21 mouse cellular contexts compared by ENCODE assay signal in genomic region chr7:128402577-128402976, GRCm38 (mm10). TPM values are rescaled to one million over a fixed set of nuclear protein-coding genes. Genes with fewer than 3 reads are reported as not detected.
DNase-seq lines count a peak whose midpoint lies in the region; ATAC-seq lines count a peak whose summit lies in the region.
"Had no signal": no experiment of that assay in that cellular context is flagged by ENCODE, and none has a peak within 500 bp of the region (broad histone marks: within the 10 kb centered on the region; RNA-seq: fewer than 3 reads in every experiment).

No protein-coding gene starts in this region.

- no peak overlapping the region for H3K4me2 ChIP-seq in heart, embryonic 12.5 days
- peak overlapping the region; percentile 21; the same call in 1 of the 2 replicates for H3K4me2 ChIP-seq in liver, embryonic 11.5 days
- H3K4me2 ChIP-seq in liver, embryonic 15.5 days: peak overlapping the region; percentile 30; the same call in 1 of the 2 replicates
- H3K4me2 ChIP-seq: embryonic facial prominence, embryonic 15.5 days; forebrain, embryonic 12.5 days; hindbrain, embryonic 13.5 days had no signal

- peaks cover 7% of the 10 kb centered on the region; the same call in 1 of the 2 replicates for H3K4me1 ChIP-seq in heart, embryonic 12.5 days (replicated peaks)
- peaks cover 56% of the 10 kb centered on the region for H3K4me1 ChIP-seq in liver, embryonic 11.5 days (replicated peaks; ENCODE audit: control insufficient read depth, insufficient read depth, low read length)
- peaks cover 70% of the 10 kb centered on the region for H3K4me1 ChIP-seq in liver, embryonic 15.5 days (replicated peaks)
- H3K4me1 ChIP-seq: embryonic facial prominence, embryonic 15.5 days; forebrain, embryonic 12.5 days; hindbrain, embryonic 13.5 days had no signal

- peak; percentile 47 for DNase-seq in adrenal gland, postnatal 14 days
- DNase-seq in adrenal gland, postnatal 25 days: no peak
- DNase-seq in heart, postnatal 4 days: no peak
- no peak for DNase-seq in liver, embryonic 11.5 days (ENCODE audit: low spot score)
- no peak for DNase-seq in gastrocnemius, adult 18-20 months (ENCODE audit: low spot score)
- no peak for DNase-seq in left cerebral cortex, adult 18-20 months (ENCODE audit: low spot score in 2 of 2)
- DNase-seq: cerebellum, adult 11 months; cerebellum, adult 8-10 months; cerebellum, postnatal 14 days; embryo, embryonic 11 days; gastrocnemius, postnatal 14 days; heart, adult 2 months; heart, postnatal 10 days had no signal

- peaks cover 4% of the 10 kb centered on the region; the same call in 1 of the 2 replicates for H3K9me3 ChIP-seq in heart, embryonic 12.5 days (replicated peaks)
- H3K9me3 ChIP-seq in liver, embryonic 11.5 days (ENCODE audit: control insufficient read depth, low read length): no peaks in the 10 kb centered on the region
- H3K9me3 ChIP-seq in liver, embryonic 15.5 days (replicated peaks): no peaks in the 10 kb centered on the region
- H3K9me3 ChIP-seq: embryonic facial prominence, embryonic 15.5 days; forebrain, embryonic 12.5 days; hindbrain, embryonic 13.5 days had no signal

- WGBS in heart, embryonic 12.5 days: 73% methylated on average over 8 of the region's 8 CpGs
- WGBS in liver, embryonic 11.5 days: 69% methylated on average over 8 of the region's 8 CpGs
- WGBS in liver, embryonic 15.5 days (ENCODE audit: insufficient replicate concordance): 59% methylated on average over 8 of the region's 8 CpGs

- ATAC-seq in heart, embryonic 12.5 days (ENCODE audit: insufficient number of reproducible peaks, low FRiP score): peak; percentile 62
- 0 out of 2 replicates have a peak, but pooled peaks have one; percentile 37 for ATAC-seq in liver, embryonic 11.5 days (replicated peaks; ENCODE audit: low FRiP score)
- ATAC-seq in liver, embryonic 15.5 days (ENCODE audit: insufficient read depth): no peak
- ATAC-seq: forebrain, embryonic 16.5 days; hindbrain, postnatal 0 days had no signal

- no peak overlapping the region for H3K4me3 ChIP-seq in heart, embryonic 12.5 days
- no peak overlapping the region for H3K4me3 ChIP-seq in liver, embryonic 11.5 days (ENCODE audit: low read depth, low read length)
- H3K4me3 ChIP-seq in liver, embryonic 15.5 days (replicated peaks): no peak overlapping the region
- H3K4me3 ChIP-seq: embryonic facial prominence, embryonic 15.5 days; forebrain, embryonic 12.5 days; heart, adult 2 months; hindbrain, embryonic 13.5 days had no signal

- no peaks in the 10 kb centered on the region for H3K27me3 ChIP-seq in heart, embryonic 12.5 days (replicated peaks)
- no peaks in the 10 kb centered on the region for H3K27me3 ChIP-seq in liver, embryonic 11.5 days (replicated peaks; ENCODE audit: control insufficient read depth, insufficient read depth, low read length)
- no peaks in the 10 kb centered on the region for H3K27me3 ChIP-seq in liver, embryonic 15.5 days
- H3K27me3 ChIP-seq: CH12.LX; embryonic facial prominence, embryonic 15.5 days; forebrain, embryonic 12.5 days; hindbrain, embryonic 13.5 days had no signal

- H3K27ac ChIP-seq in heart, embryonic 12.5 days (ENCODE audit: poor library complexity, severe bottlenecking): no peak overlapping the region
- peak overlapping the region; percentile 78 for H3K27ac ChIP-seq in liver, embryonic 11.5 days (ENCODE audit: low read depth, low read length)
- H3K27ac ChIP-seq in liver, embryonic 15.5 days (replicated peaks): peak overlapping the region; percentile 60; the same call in 1 of the 2 replicates
- H3K27ac ChIP-seq: embryonic facial prominence, embryonic 15.5 days; forebrain, embryonic 12.5 days; heart, adult 2 months; hindbrain, embryonic 13.5 days; hindbrain, postnatal 0 days had no signal

- no peak overlapping the region for H3K9ac ChIP-seq in heart, embryonic 12.5 days
- no peak overlapping the region for H3K9ac ChIP-seq in liver, embryonic 11.5 days (ENCODE audit: low read depth, low read length)
- H3K9ac ChIP-seq in liver, embryonic 15.5 days: no peak overlapping the region
- H3K9ac ChIP-seq: embryonic facial prominence, embryonic 15.5 days; forebrain, embryonic 12.5 days; hindbrain, embryonic 13.5 days had no signal

- H3K36me3 ChIP-seq in heart, embryonic 12.5 days: peaks cover 10% of the 10 kb centered on the region; the same call in 1 of the 2 replicates
- peaks cover 17% of the 10 kb centered on the region for H3K36me3 ChIP-seq in liver, embryonic 11.5 days (ENCODE audit: control insufficient read depth, insufficient read depth, low read length)
- peaks cover 20% of the 10 kb centered on the region for H3K36me3 ChIP-seq in liver, embryonic 15.5 days (replicated peaks)
- H3K36me3 ChIP-seq: embryonic facial prominence, embryonic 15.5 days; forebrain, embryonic 12.5 days had no signal

RNA-seq across cellular contexts. Expression of gene Rgs10, which starts 16.0 kb away (rescaled TPM):
- 14.4 and 22.4 TPM in 2 replicates for total RNA-seq in adrenal gland, postnatal 14 days (2021)
- 16.0 and 20.3 TPM in 2 replicates for total RNA-seq in adrenal gland, postnatal 25 days (2021)
- polyA plus RNA-seq in heart, embryonic 12.5 days (2016; fragmentation: Nextera tagmentation; extraction: Ambion mirVana): 13.3 and 14.0 TPM in 2 replicates
- total RNA-seq in heart, postnatal 4 days (2021): 1 to 10 TPM; 8.4 to 9.5 TPM
- 88.1 and 88.2 TPM in 2 replicates for polyA plus RNA-seq in liver, embryonic 11.5 days (2014; fragmentation: Nextera tagmentation; extraction: Ambion mirVana)
- polyA plus RNA-seq in liver, embryonic 15.5 days (2015; fragmentation: Nextera tagmentation; extraction: Ambion mirVana): 29.0 and 34.5 TPM in 2 replicates
- total RNA-seq in gastrocnemius, adult 18-20 months (2021): 1 to 10 TPM; 2.0 to 3.4 TPM
- total RNA-seq in left cerebral cortex, adult 18-20 months (2021): 10 to 100 TPM; 49.5 to 52.5 TPM

RNA-seq across cellular contexts. Expression of gene Tial1, which starts 58.9 kb away (rescaled TPM):
- 92.5 and 95.3 TPM in 2 replicates for total RNA-seq in adrenal gland, postnatal 14 days (2021)
- 123 and 132 TPM in 2 replicates for total RNA-seq in adrenal gland, postnatal 25 days (2021)
- 20.6 and 21.9 TPM in 2 replicates for polyA plus RNA-seq in heart, embryonic 12.5 days (2016; fragmentation: Nextera tagmentation; extraction: Ambion mirVana)
- 10 to 100 TPM; 57.6 to 66.6 TPM for total RNA-seq in heart, postnatal 4 days (2021)
- 34.0 and 34.8 TPM in 2 replicates for polyA plus RNA-seq in liver, embryonic 11.5 days (2014; fragmentation: Nextera tagmentation; extraction: Ambion mirVana)
- polyA plus RNA-seq in liver, embryonic 15.5 days (2015; fragmentation: Nextera tagmentation; extraction: Ambion mirVana): 9.3 and 10.2 TPM in 2 replicates
- total RNA-seq in gastrocnemius, adult 18-20 months (2021): 10 to 100 TPM; 41.1 to 42.5 TPM
- total RNA-seq in left cerebral cortex, adult 18-20 months (2021): 100 to 1,000 TPM in 1 of 2 experiments, 10 to 100 TPM in 1; 94.6 to 101 TPM
